In genomic region chr9:74977962-74978361, GRCm38 (mm10) we compare ENCODE assay signal across 10 mouse cellular contexts. TPM values are rescaled to one million over a fixed set of nuclear protein-coding genes. Genes with fewer than 3 reads are reported as not detected.
DNase-seq lines count a peak whose midpoint lies in the region; ATAC-seq lines count a peak whose summit lies in the region.
"Had no signal": no experiment of that assay in that cellular context is flagged by ENCODE, and none has a peak within 500 bp of the region (broad histone marks: within the 10 kb centered on the region; RNA-seq: fewer than 3 reads in every experiment).

No protein-coding gene starts in this region.

- H3K4me2 ChIP-seq in kidney, embryonic 15.5 days: no peak overlapping the region
- H3K4me2 ChIP-seq in forebrain, embryonic 14.5 days (ENCODE audit: low read length): peak overlapping the region; percentile 68
- H3K4me2 ChIP-seq in midbrain, embryonic 16.5 days (ENCODE audit: low read length): peak overlapping the region; percentile 59
- H3K4me2 ChIP-seq: limb, embryonic 13.5 days had no signal

- no peaks in the 10 kb centered on the region for H3K9me3 ChIP-seq in kidney, embryonic 15.5 days (replicated peaks)
- no peaks in the 10 kb centered on the region for H3K9me3 ChIP-seq in forebrain, embryonic 14.5 days (replicated peaks; ENCODE audit: control insufficient read depth, low read length)
- no peaks in the 10 kb centered on the region for H3K9me3 ChIP-seq in midbrain, embryonic 16.5 days (replicated peaks; ENCODE audit: control insufficient read depth, low read length, poor library complexity, severe bottlenecking)
- H3K9me3 ChIP-seq: G1E; limb, embryonic 13.5 days had no signal

- no peak overlapping the region for H3K4me3 ChIP-seq in kidney, embryonic 15.5 days (replicated peaks)
- 0 out of 2 replicates have a peak overlapping the region, but pooled peaks have one; percentile 49 for H3K4me3 ChIP-seq in forebrain, embryonic 14.5 days (ENCODE audit: low read depth, low read length)
- peak overlapping the region; percentile 19; the same call in 1 of the 2 replicates for H3K4me3 ChIP-seq in midbrain, embryonic 16.5 days (ENCODE audit: low read depth, low read length)
- H3K4me3 ChIP-seq: limb, embryonic 13.5 days had no signal

- 73% methylated on average over 7 of the region's 7 CpGs for WGBS in kidney, embryonic 15.5 days
- 72% methylated on average over 7 of the region's 7 CpGs for WGBS in forebrain, embryonic 14.5 days
- 33% methylated on average over 7 of the region's 7 CpGs for WGBS in midbrain, embryonic 16.5 days

- ATAC-seq in kidney, embryonic 15.5 days (replicated peaks; ENCODE audit: low FRiP score): no peak
- no peak for ATAC-seq in forebrain, embryonic 14.5 days
- ATAC-seq in midbrain, embryonic 16.5 days: no peak

- H3K27ac ChIP-seq in kidney, embryonic 15.5 days: no peak overlapping the region
- H3K27ac ChIP-seq in forebrain, embryonic 14.5 days (ENCODE audit: low read depth, low read length): no peak overlapping the region
- peak overlapping the region; percentile 51; the same call in 1 of the 2 replicates for H3K27ac ChIP-seq in midbrain, embryonic 16.5 days (ENCODE audit: low read length)
- H3K27ac ChIP-seq: limb, embryonic 13.5 days had no signal

- peaks cover 16% of the 10 kb centered on the region for H3K4me1 ChIP-seq in kidney, embryonic 15.5 days
- H3K4me1 ChIP-seq in forebrain, embryonic 14.5 days (ENCODE audit: control insufficient read depth, insufficient read depth, low read length): peaks cover 35% of the 10 kb centered on the region
- H3K4me1 ChIP-seq in midbrain, embryonic 16.5 days (ENCODE audit: control insufficient read depth, insufficient read depth, low read length): peaks cover 46% of the 10 kb centered on the region

- H3K27me3 ChIP-seq in kidney, embryonic 15.5 days: no peaks in the 10 kb centered on the region
- H3K27me3 ChIP-seq in forebrain, embryonic 14.5 days (replicated peaks; ENCODE audit: control insufficient read depth, insufficient read depth, low read length): no peaks in the 10 kb centered on the region
- no peaks in the 10 kb centered on the region for H3K27me3 ChIP-seq in midbrain, embryonic 16.5 days (ENCODE audit: control insufficient read depth, insufficient read depth, low read depth, low read length)
- H3K27me3 ChIP-seq: limb, embryonic 13.5 days had no signal

- no peak overlapping the region for H3K9ac ChIP-seq in kidney, embryonic 15.5 days
- peak overlapping the region; percentile 38 for H3K9ac ChIP-seq in forebrain, embryonic 14.5 days (ENCODE audit: low read length)
- H3K9ac ChIP-seq in midbrain, embryonic 16.5 days (ENCODE audit: low read depth, low read length): peak overlapping the region; percentile 3; the same call in 1 of the 2 replicates
- H3K9ac ChIP-seq: limb, embryonic 13.5 days had no signal

- DNase-seq in adrenal gland, adult 2 months: peak; percentile 56
- DNase-seq in adrenal gland, postnatal 10 days: no peak
- DNase-seq in kidney, adult 11 months: peak; percentile 49
- no peak for DNase-seq in forebrain, embryonic 14.5 days (ENCODE audit: low spot score)
- no peak for DNase-seq in thymus, postnatal 10 days (ENCODE audit: low spot score in 2 of 2)
- DNase-seq in ovary, postnatal 36 days (ENCODE audit: low spot score): no peak

- no peaks in the 10 kb centered on the region for H3K36me3 ChIP-seq in kidney, embryonic 15.5 days
- H3K36me3 ChIP-seq in forebrain, embryonic 14.5 days (ENCODE audit: control insufficient read depth, insufficient read depth, low read length): no peaks in the 10 kb centered on the region
- no peaks in the 10 kb centered on the region for H3K36me3 ChIP-seq in midbrain, embryonic 16.5 days (ENCODE audit: control insufficient read depth, insufficient read depth, low read length)
- H3K36me3 ChIP-seq: G1E; limb, embryonic 13.5 days had no signal

RNA-seq across cellular contexts. Expression of gene Fam214a, which starts 25.3 kb away (rescaled TPM):
- 10 to 100 TPM; 80.1 to 86.7 TPM for total RNA-seq in adrenal gland, adult 2 months (2021)
- polyA plus RNA-seq in adrenal gland, adult 2 months (2012; rRNA removed): 16.7 and 21.1 TPM in 2 replicates
- total RNA-seq in adrenal gland, postnatal 10 days (2021): 10 to 100 TPM; 76.1 to 81.3 TPM
- 11.1 and 12.0 TPM in 2 replicates for polyA plus RNA-seq in kidney, embryonic 15.5 days (2015; fragmentation: Nextera tagmentation; extraction: Ambion mirVana)
- 29.0 and 30.6 TPM in 2 replicates for polyA plus RNA-seq in forebrain, embryonic 14.5 days (2014; fragmentation: Nextera tagmentation; extraction: Ambion mirVana)
- 22.7 and 25.3 TPM in 2 replicates for polyA plus RNA-seq in midbrain, embryonic 16.5 days (2015; fragmentation: Nextera tagmentation; extraction: Ambion mirVana)

RNA-seq across cellular contexts. Expression of gene Arpp19, which starts 59.5 kb away (rescaled TPM):
- total RNA-seq in adrenal gland, adult 2 months (2021): 100 to 1,000 TPM; 301 to 321 TPM
- polyA plus RNA-seq in adrenal gland, adult 2 months (2012; rRNA removed): 5.1 and 5.5 TPM in 2 replicates
- total RNA-seq in adrenal gland, postnatal 10 days (2021): 100 to 1,000 TPM; 232 to 259 TPM
- 283 and 322 TPM in 2 replicates for polyA plus RNA-seq in kidney, embryonic 15.5 days (2015; fragmentation: Nextera tagmentation; extraction: Ambion mirVana)
- 258 and 266 TPM in 2 replicates for polyA plus RNA-seq in forebrain, embryonic 14.5 days (2014; fragmentation: Nextera tagmentation; extraction: Ambion mirVana)
- 208 and 215 TPM in 2 replicates for polyA plus RNA-seq in midbrain, embryonic 16.5 days (2015; fragmentation: Nextera tagmentation; extraction: Ambion mirVana)

Comparison
In these comparisons a context has a peak if more than half of its experiments do, and no peak if none do; other contexts are left out.
1. DNase-seq: peak in adrenal gland, adult 2 months (single experiment) and kidney, adult 11 months (single experiment); none in adrenal gland, postnatal 10 days (single experiment), forebrain, embryonic 14.5 days (single experiment), thymus, postnatal 10 days (0 of 2) and ovary, postnatal 36 days (single experiment).
2. RNA of gene Arpp19, which starts 59.5 kb away (polyA plus RNA-seq): 283 to 322 TPM in kidney, embryonic 15.5 days, 258 to 266 TPM in forebrain, embryonic 14.5 days and 208 to 215 TPM in midbrain, embryonic 16.5 days; 5.1 to 5.5 TPM in adrenal gland, adult 2 months; every median in the first group is over 10 times any median in the second.